Mouse (Mus musculus): Measurements from ENCODE around the gene Mrm2.

Gene Mrm2

GRCm38 (mm10) chr5:140345244-140345643, 13.5 kb upstream of the Mrm2 start:
- DNase-seq (ENCODE audit: extremely low read depth, low read depth), result no peak

GRCm38 (mm10) chr5:140342880-140343279, 11.2 kb upstream of the Mrm2 start:
- no peak for DNase-seq (ENCODE audit: extremely low read depth, low read depth)

- DNase-seq (ENCODE audit: extremely low read depth, low read depth), result no peak
These were observed 8.1 kb upstream of the Mrm2 start for GRCm38 (mm10) chr5:140339836-140340235.

- no peak for DNase-seq (ENCODE audit: extremely low read depth, low read depth)
These were observed 7.1 kb upstream of the Mrm2 start for GRCm38 (mm10) chr5:140338779-140339178.

- no peak for DNase-seq (ENCODE audit: extremely low read depth, low read depth)
These were observed 5.0 kb upstream of the Mrm2 start for GRCm38 (mm10) chr5:140336680-140337079.

- DNase-seq (ENCODE audit: extremely low read depth, low read depth), result peak; percentile 57
These were observed 1.9 kb upstream of the Mrm2 start for GRCm38 (mm10) chr5:140333631-140334030.

GRCm38 (mm10) chr5:140332519-140332918, 821 bp upstream of the Mrm2 start:
- DNase-seq (ENCODE audit: extremely low read depth, low read depth), result no peak

- no peak for DNase-seq (ENCODE audit: extremely low read depth, low read depth)
These were observed 7.6 kb downstream of the Mrm2 start for GRCm38 (mm10) chr5:140324058-140324457.

- peak; percentile 40 for DNase-seq (ENCODE audit: extremely low read depth, low read depth)
These were observed 9.7 kb downstream of the Mrm2 start for GRCm38 (mm10) chr5:140321756-140322575.

- peak; percentile 92 for DNase-seq (ENCODE audit: extremely low read depth, low read depth)
These were observed 10.5 kb downstream of the Mrm2 start, which contains the start of the genes Mad1l1 and Nudt1 for GRCm38 (mm10) chr5:140321042-140321755. Gene Mad1l1 (minus strand): TSS chr5:140321552. Gene Nudt1 (plus strand): TSS chr5:140321656.

GRCm38 (mm10) chr5:140316716-140317115, 15.0 kb downstream of the Mrm2 start:
- DNase-seq (ENCODE audit: extremely low read depth, low read depth), result no peak

GRCm38 (mm10) chr5:140307602-140308001, 24.1 kb downstream of the Mrm2 start:
- DNase-seq (ENCODE audit: extremely low read depth, low read depth), result no peak

- no peak for DNase-seq (ENCODE audit: extremely low read depth, low read depth)
These were observed 25.7 kb downstream of the Mrm2 start for GRCm38 (mm10) chr5:140306016-140306415.

- no peak for DNase-seq (ENCODE audit: extremely low read depth, low read depth)
These were observed 33.4 kb downstream of the Mrm2 start for GRCm38 (mm10) chr5:140298291-140298690.

GRCm38 (mm10) chr5:140292152-140292551, 39.5 kb downstream of the Mrm2 start:
- peak; percentile 12 for DNase-seq (ENCODE audit: extremely low read depth, low read depth)

GRCm38 (mm10) chr5:140289161-140289560, 42.5 kb downstream of the Mrm2 start:
- DNase-seq (ENCODE audit: extremely low read depth, low read depth), result no peak

GRCm38 (mm10) chr5:140288287-140288686, 43.4 kb downstream of the Mrm2 start:
- DNase-seq (ENCODE audit: extremely low read depth, low read depth), result no peak

- DNase-seq (ENCODE audit: extremely low read depth, low read depth), result no peak
These were observed 46.9 kb downstream of the Mrm2 start for GRCm38 (mm10) chr5:140284761-140285160.

- DNase-seq (ENCODE audit: extremely low read depth, low read depth), result no peak
These were observed 47.7 kb downstream of the Mrm2 start for GRCm38 (mm10) chr5:140284011-140284410.

GRCm38 (mm10) chr5:140282900-140283299, 48.8 kb downstream of the Mrm2 start:
- no peak for DNase-seq (ENCODE audit: extremely low read depth, low read depth)

GRCm38 (mm10) chr5:140282376-140282775, 49.3 kb downstream of the Mrm2 start:
- DNase-seq (ENCODE audit: extremely low read depth, low read depth), result no peak

- no peak for DNase-seq (ENCODE audit: extremely low read depth, low read depth)
These were observed 51.5 kb downstream of the Mrm2 start for GRCm38 (mm10) chr5:140280205-140280604.
